Mouse (Mus musculus) kidney, adult 9 months (tissue): ENCODE measurements at regions not wholly inside any gene's neighbourhood (a gene's known extent, or its start where the extent isn't known, plus 50 kb on each side); places are given as distances from the start of the nearest gene placed in this dataset.

Source experiments
- DNase-seq: peaks from one replicate; pipeline ENCODE4 v3.0.0; 2022

- DNase-seq: no peak
These were observed 961.4 kb downstream of the Mat2b start for GRCm38 (mm10) chr11:39733434-39734076.

- no peak for DNase-seq
These were observed 971.4 kb downstream of the Mat2b start for GRCm38 (mm10) chr11:39723621-39724020.

- no peak for DNase-seq
These were observed 1016.5 kb downstream of the Mat2b start for GRCm38 (mm10) chr11:39678521-39678920.

GRCm38 (mm10) chr11:39653595-39653994, 1041.4 kb downstream of the Mat2b start:
- DNase-seq: no peak

GRCm38 (mm10) chr11:39619356-39619755, 1075.6 kb downstream of the Mat2b start:
- no peak for DNase-seq

- DNase-seq: no peak
These were observed 1079.2 kb downstream of the Mat2b start for GRCm38 (mm10) chr11:39615843-39616242.

GRCm38 (mm10) chr11:39596479-39596878, 1098.5 kb downstream of the Mat2b start:
- DNase-seq: no peak

- peak; percentile 39 for DNase-seq
These were observed 1106.2 kb downstream of the Mat2b start for GRCm38 (mm10) chr11:39588641-39589385.

GRCm38 (mm10) chr11:39558287-39558686, 1136.7 kb downstream of the Mat2b start:
- DNase-seq: no peak

GRCm38 (mm10) chr11:39550066-39550465, 1144.9 kb downstream of the Mat2b start:
- no peak for DNase-seq

- no peak for DNase-seq
These were observed 1169.9 kb downstream of the Mat2b start for GRCm38 (mm10) chr11:39524866-39525649.

GRCm38 (mm10) chr11:39495253-39495652, 1199.8 kb downstream of the Mat2b start:
- DNase-seq: no peak

- DNase-seq: no peak
These were observed 1217.9 kb downstream of the Mat2b start for GRCm38 (mm10) chr11:39477136-39477535.

GRCm38 (mm10) chr11:39453329-39453952, 1241.6 kb downstream of the Mat2b start:
- DNase-seq: peak; percentile 2

- no peak for DNase-seq
These were observed 1248.6 kb downstream of the Mat2b start for GRCm38 (mm10) chr11:39446374-39446773.

GRCm38 (mm10) chr11:39411691-39412090, 1283.3 kb downstream of the Mat2b start:
- DNase-seq: no peak

GRCm38 (mm10) chr11:39411182-39411581, 1283.8 kb downstream of the Mat2b start:
- no peak for DNase-seq

- no peak for DNase-seq
These were observed 1330.2 kb downstream of the Mat2b start for GRCm38 (mm10) chr11:39364827-39365226.

- DNase-seq: no peak
These were observed 1344.4 kb downstream of the Mat2b start for GRCm38 (mm10) chr11:39350616-39351015.
